Mouse (Mus musculus): ENCODE measurements around the gene Bbs2.
A peak's percentile ranks its signal among the peaks of the same experiment; 100 is the strongest.
"Not testable (repeated sequence)": the region's sequence is repeated elsewhere in the genome, so short reads cannot be mapped to it uniquely, and the experiment has no call there.

The Bbs2 gene

GRCm38 (mm10) chr8:94098081-94098974 lies at the start of gene Bbs2:
Gene Bbs2 (minus strand): TSS chr8:94098928.
- DNase-seq (ENCODE audit: low spot score in 2 of 2), result peak; percentile 99 to 100

GRCm38 (mm10) chr8:94148236-94148635 lies 49.5 kb upstream of the Bbs2 start:
- DNase-seq (ENCODE audit: low spot score in 2 of 2), result no peak

GRCm38 (mm10) chr8:94140266-94140795 lies 41.6 kb upstream of the Bbs2 start:
- no peak for DNase-seq (ENCODE audit: low spot score in 2 of 2)

- no peak for DNase-seq (ENCODE audit: low spot score in 2 of 2)
These were observed 38.2 kb upstream of the Bbs2 start, which contains the start of gene Mt4 for GRCm38 (mm10) chr8:94136933-94137332. Gene Mt4 (plus strand): TSS chr8:94137197.

GRCm38 (mm10) chr8:94136192-94136591 lies 37.5 kb upstream of the Bbs2 start:
- DNase-seq (ENCODE audit: low spot score in 2 of 2), result no peak

GRCm38 (mm10) chr8:94135556-94135955 lies 36.8 kb upstream of the Bbs2 start:
- no peak for DNase-seq (ENCODE audit: low spot score in 2 of 2)

GRCm38 (mm10) chr8:94134601-94135000 lies 35.9 kb upstream of the Bbs2 start:
- not testable (repeated sequence) for DNase-seq (ENCODE audit: low spot score in 2 of 2)

- DNase-seq (ENCODE audit: low spot score in 2 of 2), result no peak
These were observed 33.4 kb upstream of the Bbs2 start for GRCm38 (mm10) chr8:94132096-94132495.

GRCm38 (mm10) chr8:94130126-94130525 lies 31.4 kb upstream of the Bbs2 start:
- no peak for DNase-seq (ENCODE audit: low spot score in 2 of 2)

- DNase-seq (ENCODE audit: low spot score in 2 of 2), result no peak
These were observed 30.5 kb upstream of the Bbs2 start for GRCm38 (mm10) chr8:94129133-94129789.

- DNase-seq (ENCODE audit: low spot score in 2 of 2), result no peak
These were observed 29.0 kb upstream of the Bbs2 start for GRCm38 (mm10) chr8:94127711-94128110.

- no peak for DNase-seq (ENCODE audit: low spot score in 2 of 2)
These were observed 24.2 kb upstream of the Bbs2 start for GRCm38 (mm10) chr8:94122711-94123468.

- DNase-seq (ENCODE audit: low spot score in 2 of 2), result no peak
These were observed 22.9 kb upstream of the Bbs2 start for GRCm38 (mm10) chr8:94121625-94122024.

GRCm38 (mm10) chr8:94118776-94119430 lies 20.2 kb upstream of the Bbs2 start:
- no peak for DNase-seq (ENCODE audit: low spot score in 2 of 2)

- DNase-seq (ENCODE audit: low spot score in 2 of 2), result no peak
These were observed 15.2 kb upstream of the Bbs2 start for GRCm38 (mm10) chr8:94113972-94114371.

GRCm38 (mm10) chr8:94113435-94113834 lies 14.7 kb upstream of the Bbs2 start:
- DNase-seq (ENCODE audit: low spot score in 2 of 2), result no peak

- DNase-seq (ENCODE audit: low spot score in 2 of 2), result no peak
These were observed 11.9 kb upstream of the Bbs2 start for GRCm38 (mm10) chr8:94110526-94111177.

GRCm38 (mm10) chr8:94109835-94110234 lies 11.1 kb upstream of the Bbs2 start:
- DNase-seq (ENCODE audit: low spot score in 2 of 2), result no peak

GRCm38 (mm10) chr8:94109396-94109795 lies 10.7 kb upstream of the Bbs2 start:
- DNase-seq (ENCODE audit: low spot score in 2 of 2), result no peak

- peak in 1 of 2 experiments; percentile 30 for DNase-seq (ENCODE audit: low spot score in 2 of 2)
These were observed 9.1 kb upstream of the Bbs2 start for GRCm38 (mm10) chr8:94107871-94108270.

- DNase-seq (ENCODE audit: low spot score in 2 of 2), result no peak
These were observed 5.4 kb upstream of the Bbs2 start for GRCm38 (mm10) chr8:94104146-94104545.

Data from urinary bladder, postnatal 4 days (tissue).